Mouse (Mus musculus): ENCODE results near the gene Kcnab3. TPM values are rescaled to one million over a fixed set of nuclear protein-coding genes. Genes with fewer than 3 reads are reported as not detected.
A peak's percentile ranks its signal among the peaks of the same experiment; 100 is the strongest.

The Kcnab3 gene
- 0.56 and 0.70 TPM in 2 replicates for polyA plus RNA-seq (2014; fragmentation: Nextera tagmentation; extraction: Ambion mirVana)

GRCm38 (mm10) chr11:69325628-69326407 lies at the start of gene Kcnab3:
Gene Kcnab3 (plus strand): TSS chr11:69326258.
- peak within 1 kb of the TSS; percentile 75 for H3K9ac ChIP-seq (ENCODE audit: low read depth, low read length)
- no peaks in the 10 kb centered on the region for H3K9me3 ChIP-seq (replicated peaks; ENCODE audit: control insufficient read depth, low read length)
- H3K4me1 ChIP-seq (ENCODE audit: control insufficient read depth, insufficient read depth, low read length) = peaks cover 34% of the 10 kb centered on the region
- peaks cover 30% of the 10 kb centered on the region for H3K27me3 ChIP-seq (ENCODE audit: control insufficient read depth, insufficient read depth, low read length)
- no peaks in the 10 kb centered on the region for H3K36me3 ChIP-seq (ENCODE audit: control insufficient read depth, insufficient read depth, low read length)
- WGBS (ENCODE audit: insufficient replicate concordance) = 10% methylated on average over 26 of the region's 26 CpGs
- H3K4me2 ChIP-seq = peak within 1 kb of the TSS; percentile 93
- no peak within 1 kb of the TSS for H3K27ac ChIP-seq (ENCODE audit: low read depth, low read length)
- H3K4me3 ChIP-seq (ENCODE audit: low read depth, low read length) = peak within 1 kb of the TSS; percentile 49
- ATAC-seq (replicated peaks; ENCODE audit: insufficient number of reproducible peaks, low FRiP score, low TSS enrichment) = peak; percentile 62

DNA sequence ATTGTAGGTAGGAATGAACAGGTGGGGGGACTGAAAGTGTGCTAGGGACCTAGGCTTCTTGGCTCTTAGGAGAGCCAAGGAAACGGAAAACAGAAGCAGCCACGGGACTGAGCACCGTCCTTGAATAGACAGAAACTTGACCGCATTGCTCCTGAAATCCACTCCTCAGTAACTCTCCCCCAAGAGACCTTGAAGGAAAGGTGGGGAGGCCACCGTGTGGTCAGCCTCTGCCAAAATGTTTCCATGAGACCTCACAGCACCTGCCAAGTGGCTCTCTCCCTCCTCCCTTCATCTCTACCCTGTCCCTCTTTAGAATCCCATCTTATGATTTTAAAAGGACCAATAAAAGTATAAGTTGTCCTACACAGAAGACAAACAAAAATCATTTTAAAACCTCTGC lies 48.8 kb upstream of the Kcnab3 start:
- no peak overlapping the region for H3K4me3 ChIP-seq (ENCODE audit: low read depth, low read length)
- no peaks in the 10 kb centered on the region for H3K9me3 ChIP-seq (replicated peaks; ENCODE audit: control insufficient read depth, low read length)
- H3K4me2 ChIP-seq = no peak overlapping the region
- H3K9ac ChIP-seq (ENCODE audit: low read depth, low read length) = no peak overlapping the region
- 65% methylated on average over 5 of the region's 5 CpGs for WGBS (ENCODE audit: insufficient replicate concordance)
- no peaks in the 10 kb centered on the region for H3K36me3 ChIP-seq (ENCODE audit: control insufficient read depth, insufficient read depth, low read length)
- H3K4me1 ChIP-seq (ENCODE audit: control insufficient read depth, insufficient read depth, low read length) = no peaks in the 10 kb centered on the region
- no peaks in the 10 kb centered on the region for H3K27me3 ChIP-seq (ENCODE audit: control insufficient read depth, insufficient read depth, low read length)
- no peak overlapping the region for H3K27ac ChIP-seq (ENCODE audit: low read depth, low read length)
- ATAC-seq (replicated peaks; ENCODE audit: insufficient number of reproducible peaks, low FRiP score, low TSS enrichment) = no peak

GRCm38 (mm10) chr11:69291111-69291510 lies 34.9 kb upstream of the Kcnab3 start:
- H3K36me3 ChIP-seq (ENCODE audit: control insufficient read depth, insufficient read depth, low read length) = no peaks in the 10 kb centered on the region
- 78% methylated on average over 5 of the region's 5 CpGs for WGBS (ENCODE audit: insufficient replicate concordance)
- no peak overlapping the region for H3K4me2 ChIP-seq
- H3K9me3 ChIP-seq (replicated peaks; ENCODE audit: control insufficient read depth, low read length) = no peaks in the 10 kb centered on the region
- H3K9ac ChIP-seq (ENCODE audit: low read depth, low read length) = no peak overlapping the region
- no peak overlapping the region for H3K27ac ChIP-seq (ENCODE audit: low read depth, low read length)
- ATAC-seq (replicated peaks; ENCODE audit: insufficient number of reproducible peaks, low FRiP score, low TSS enrichment) = no peak
- no peaks in the 10 kb centered on the region for H3K4me1 ChIP-seq (ENCODE audit: control insufficient read depth, insufficient read depth, low read length)
- H3K27me3 ChIP-seq (ENCODE audit: control insufficient read depth, insufficient read depth, low read length) = no peaks in the 10 kb centered on the region
- no peak overlapping the region for H3K4me3 ChIP-seq (ENCODE audit: low read depth, low read length)

GRCm38 (mm10) chr11:69295286-69295685 lies 30.8 kb upstream of the Kcnab3 start:
- H3K4me3 ChIP-seq (ENCODE audit: low read depth, low read length) = no peak overlapping the region
- ATAC-seq (replicated peaks; ENCODE audit: insufficient number of reproducible peaks, low FRiP score, low TSS enrichment) = no peak
- no peak overlapping the region for H3K4me2 ChIP-seq
- H3K36me3 ChIP-seq (ENCODE audit: control insufficient read depth, insufficient read depth, low read length) = 0 out of 2 replicates have a peak, but pooled peaks cover 3% of the 10 kb centered on the region
- H3K4me1 ChIP-seq (ENCODE audit: control insufficient read depth, insufficient read depth, low read length) = no peaks in the 10 kb centered on the region
- no peaks in the 10 kb centered on the region for H3K27me3 ChIP-seq (ENCODE audit: control insufficient read depth, insufficient read depth, low read length)
- H3K9me3 ChIP-seq (replicated peaks; ENCODE audit: control insufficient read depth, low read length) = no peaks in the 10 kb centered on the region
- H3K27ac ChIP-seq (ENCODE audit: low read depth, low read length) = no peak overlapping the region
- H3K9ac ChIP-seq (ENCODE audit: low read depth, low read length) = no peak overlapping the region
- 81% methylated on average over 3 of the region's 3 CpGs for WGBS (ENCODE audit: insufficient replicate concordance)

DNA sequence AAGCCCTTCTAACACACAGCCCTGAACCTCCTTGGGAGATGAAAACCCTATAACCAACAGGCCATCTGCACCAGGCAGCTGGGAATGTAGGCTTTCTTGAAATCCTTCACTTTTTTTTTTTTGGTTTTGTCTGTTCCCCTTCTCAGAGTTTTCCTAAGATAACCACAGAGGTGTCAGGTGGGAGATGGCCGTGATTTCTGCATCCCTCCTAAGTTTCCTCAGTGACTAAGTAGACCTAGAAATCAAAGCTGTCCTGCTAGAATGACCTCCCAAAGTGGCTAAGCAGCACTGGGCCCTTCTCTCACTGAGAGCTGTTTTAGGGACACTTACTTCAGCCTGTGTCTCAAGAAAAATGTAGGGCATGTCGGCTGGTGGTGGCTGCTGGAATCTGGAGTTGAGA lies 28.3 kb upstream of the Kcnab3 start:
- Histone ChIP-seq H3K4me2 (no peak overlapping the region), H3K27ac (ENCODE audit: low read depth, low read length) (no peak overlapping the region), H3K36me3 (ENCODE audit: control insufficient read depth, insufficient read depth, low read length) (peaks cover 3% of the 10 kb centered on the region; the same call in 1 of the 2 replicates), H3K27me3 (ENCODE audit: control insufficient read depth, insufficient read depth, low read length) (no peaks in the 10 kb centered on the region), H3K4me1 (ENCODE audit: control insufficient read depth, insufficient read depth, low read length) (no peaks in the 10 kb centered on the region), H3K9me3 (replicated peaks; ENCODE audit: control insufficient read depth, low read length) (no peaks in the 10 kb centered on the region), H3K9ac (ENCODE audit: low read depth, low read length) (no peak overlapping the region), H3K4me3 (ENCODE audit: low read depth, low read length) (no peak overlapping the region)
- 63% methylated on average over 2 of the region's 2 CpGs for WGBS (ENCODE audit: insufficient replicate concordance)
- ATAC-seq (replicated peaks; ENCODE audit: insufficient number of reproducible peaks, low FRiP score, low TSS enrichment) = no peak

- ATAC-seq (replicated peaks; ENCODE audit: insufficient number of reproducible peaks, low FRiP score, low TSS enrichment) = no peak
- no peaks in the 10 kb centered on the region for H3K4me1 ChIP-seq (ENCODE audit: control insufficient read depth, insufficient read depth, low read length)
- no peaks in the 10 kb centered on the region for H3K9me3 ChIP-seq (replicated peaks; ENCODE audit: control insufficient read depth, low read length)
- H3K27me3 ChIP-seq (ENCODE audit: control insufficient read depth, insufficient read depth, low read length) = no peaks in the 10 kb centered on the region
- no peak overlapping the region for H3K27ac ChIP-seq (ENCODE audit: low read depth, low read length)
- 76% methylated on average over 7 of the region's 7 CpGs for WGBS (ENCODE audit: insufficient replicate concordance)
- peaks cover 6% of the 10 kb centered on the region; the same call in 1 of the 2 replicates for H3K36me3 ChIP-seq (ENCODE audit: control insufficient read depth, insufficient read depth, low read length)
- H3K9ac ChIP-seq (ENCODE audit: low read depth, low read length) = no peak overlapping the region
- H3K4me2 ChIP-seq = no peak overlapping the region
- H3K4me3 ChIP-seq (ENCODE audit: low read depth, low read length) = no peak overlapping the region
Observed at GRCm38 (mm10) chr11:69298231-69298630, 27.8 kb upstream of the Kcnab3 start.

DNA sequence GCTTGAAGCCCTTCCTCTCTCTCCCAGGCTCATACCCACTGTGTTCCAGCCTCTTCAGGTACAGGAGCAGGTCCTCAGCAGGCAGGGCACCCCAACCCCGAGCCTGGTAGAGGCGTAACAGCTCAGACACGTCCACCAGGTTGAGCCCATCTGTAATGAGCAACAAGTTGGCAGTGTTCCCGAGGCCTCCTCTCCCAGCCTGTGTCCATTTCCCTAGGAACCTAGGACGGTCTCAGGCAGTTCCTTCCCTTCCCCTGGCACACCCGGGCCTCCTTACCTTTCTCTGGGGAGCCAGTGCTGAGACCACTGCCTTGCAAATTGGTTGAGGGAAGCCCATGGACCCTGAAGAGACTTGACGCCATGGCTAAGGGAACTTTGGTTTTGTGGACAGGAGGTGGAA lies 23.2 kb upstream of the Kcnab3 start:
- no peaks in the 10 kb centered on the region for H3K9me3 ChIP-seq (replicated peaks; ENCODE audit: control insufficient read depth, low read length)
- H3K27me3 ChIP-seq (ENCODE audit: control insufficient read depth, insufficient read depth, low read length) = no peaks in the 10 kb centered on the region
- ATAC-seq (replicated peaks; ENCODE audit: insufficient number of reproducible peaks, low FRiP score, low TSS enrichment) = no peak
- no peak overlapping the region for H3K27ac ChIP-seq (ENCODE audit: low read depth, low read length)
- H3K36me3 ChIP-seq (ENCODE audit: control insufficient read depth, insufficient read depth, low read length) = peaks cover 11% of the 10 kb centered on the region; the same call in 1 of the 2 replicates
- no peaks in the 10 kb centered on the region for H3K4me1 ChIP-seq (ENCODE audit: control insufficient read depth, insufficient read depth, low read length)
- no peak overlapping the region for H3K4me3 ChIP-seq (ENCODE audit: low read depth, low read length)
- no peak overlapping the region for H3K4me2 ChIP-seq
- no peak overlapping the region for H3K9ac ChIP-seq (ENCODE audit: low read depth, low read length)
- 89% methylated on average over 7 of the region's 7 CpGs for WGBS (ENCODE audit: insufficient replicate concordance)

- no peak overlapping the region for H3K27ac ChIP-seq (ENCODE audit: low read depth, low read length)
- no peak overlapping the region for H3K4me2 ChIP-seq
- 87% methylated on average over 9 of the region's 9 CpGs for WGBS (ENCODE audit: insufficient replicate concordance)
- H3K27me3 ChIP-seq (ENCODE audit: control insufficient read depth, insufficient read depth, low read length) = no peaks in the 10 kb centered on the region
- H3K4me1 ChIP-seq (ENCODE audit: control insufficient read depth, insufficient read depth, low read length) = no peaks in the 10 kb centered on the region
- H3K9ac ChIP-seq (ENCODE audit: low read depth, low read length) = no peak overlapping the region
- no peak overlapping the region for H3K4me3 ChIP-seq (ENCODE audit: low read depth, low read length)
- no peaks in the 10 kb centered on the region for H3K9me3 ChIP-seq (replicated peaks; ENCODE audit: control insufficient read depth, low read length)
- peaks cover 14% of the 10 kb centered on the region; the same call in 1 of the 2 replicates for H3K36me3 ChIP-seq (ENCODE audit: control insufficient read depth, insufficient read depth, low read length)
- no peak for ATAC-seq (replicated peaks; ENCODE audit: insufficient number of reproducible peaks, low FRiP score, low TSS enrichment)
Observed at GRCm38 (mm10) chr11:69305291-69305690, 20.8 kb upstream of the Kcnab3 start.

DNA sequence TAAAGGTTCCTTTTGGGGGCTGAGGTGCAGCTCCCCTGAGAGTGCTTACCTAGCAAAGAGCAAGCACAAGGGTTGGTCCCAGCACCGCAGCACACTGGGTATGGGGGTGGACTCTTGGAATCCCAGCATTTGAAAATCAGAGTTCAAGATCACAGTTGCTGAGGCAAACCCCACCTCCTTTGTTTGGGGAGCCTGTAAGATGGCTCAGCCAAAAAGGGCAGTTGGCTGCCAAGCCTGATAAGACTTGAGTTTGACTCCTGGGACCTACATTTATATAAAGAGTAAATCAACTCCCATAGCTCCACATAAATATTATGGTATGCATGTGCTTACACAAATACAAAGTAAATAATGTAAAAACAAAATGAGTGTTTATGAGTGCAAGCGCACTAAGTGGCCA lies 20.0 kb upstream of the Kcnab3 start:
- 89% methylated on average over 2 of the region's 2 CpGs for WGBS (ENCODE audit: insufficient replicate concordance)

More for the DNA sequence above, 20.0 kb upstream of the Kcnab3 start:
- Histone ChIP-seq H3K4me1 (ENCODE audit: control insufficient read depth, insufficient read depth, low read length) (no peaks in the 10 kb centered on the region), H3K4me2 (no peak overlapping the region), H3K9me3 (replicated peaks; ENCODE audit: control insufficient read depth, low read length) (no peaks in the 10 kb centered on the region), H3K27ac (ENCODE audit: low read depth, low read length) (no peak overlapping the region), H3K4me3 (ENCODE audit: low read depth, low read length) (no peak overlapping the region), H3K9ac (ENCODE audit: low read depth, low read length) (no peak overlapping the region), H3K27me3 (ENCODE audit: control insufficient read depth, insufficient read depth, low read length) (no peaks in the 10 kb centered on the region), H3K36me3 (ENCODE audit: control insufficient read depth, insufficient read depth, low read length) (peaks cover 14% of the 10 kb centered on the region; the same call in 1 of the 2 replicates)
- no peak for ATAC-seq (replicated peaks; ENCODE audit: insufficient number of reproducible peaks, low FRiP score, low TSS enrichment)
